Mouse (Mus musculus) kidney, embryonic 14.5 days (tissue): Measurements from ENCODE around the gene Arhgef38. TPM values are rescaled to one million over a fixed set of nuclear protein-coding genes. Genes with fewer than 3 reads are reported as not detected.

Source experiments
- ATAC-seq: fragments of 200-750 bp; cut with Nextera tagmentation; 2 replicates; pipeline ENCODE4 v1.8.0; 2017; ENCODE audit warnings: moderate number of reproducible peaks, mild to moderate bottlenecking, moderate TSS enrichment, moderate library complexity; ENCODE audit not compliant: low FRiP score, low TSS enrichment
- H3K27ac ChIP-seq: fragments of 300-500 bp; sonication (generic); 2 replicates; pipeline ENCODE4 v1.5.1; 2014; ENCODE audit warnings: low read depth, mild to moderate bottlenecking, low read length, moderate library complexity, mixed read lengths
- H3K27me3 ChIP-seq: fragments of 300-500 bp; sonication (generic); 2 replicates; pipeline ENCODE4 v1.6.1; 2014; ENCODE audit warnings: mild to moderate bottlenecking, low read length; ENCODE audit not compliant: control insufficient read depth, insufficient read depth
- H3K36me3 ChIP-seq: fragments of 300-500 bp; sonication (generic); 2 replicates; pipeline ENCODE4 v1.6.1; 2014; ENCODE audit warnings: low read length, mixed read lengths; ENCODE audit not compliant: control insufficient read depth, insufficient read depth
- H3K4me1 ChIP-seq: fragments of 300-500 bp; sonication (generic); 2 replicates; pipeline ENCODE4 v1.6.1; 2014; ENCODE audit warnings: low read length, mixed read lengths; ENCODE audit not compliant: control insufficient read depth, insufficient read depth
- H3K4me2 ChIP-seq: fragments of 300-500 bp; sonication (generic); replicated peaks from 2 replicates; pipeline ENCODE4 v1.6.1; 2014; ENCODE audit warnings: low read depth, mild to moderate bottlenecking, low read length
- H3K4me3 ChIP-seq: fragments of 300-500 bp; sonication (generic); 2 replicates; pipeline ENCODE4 v1.5.1; 2014; ENCODE audit warnings: mild to moderate bottlenecking, low read length
- H3K9ac ChIP-seq: fragments of 300-500 bp; sonication (generic); 2 replicates; pipeline ENCODE4 v1.6.1; 2014; ENCODE audit warnings: low read depth, mild to moderate bottlenecking, low read length, moderate library complexity
- H3K9me3 ChIP-seq: fragments of 300-500 bp; sonication (generic); 2 replicates; pipeline ENCODE4 v1.6.1; 2016; ENCODE audit warnings: low read length; ENCODE audit not compliant: control insufficient read depth
- WGBS: fragments of 180-500 bp; shearing (Covaris S2); extraction: QIAGEN DNeasy Blood & Tissue Kit; methylation state at CpG from one replicate; pipeline ENCODE4 v1.1.7; 2014; 5-methylcytosine and 5-hydroxymethylcytosine counted together
- polyA plus RNA-seq: library from polyadenylated mRNA; unstranded; fragments of >200 nt; fragmentation: Nextera tagmentation; extraction: Ambion mirVana; gene quantifications from 2 replicates; pipeline ENCODE4 v1.2.1, GENCODE M21; 2014

The Arhgef38 gene
- polyA plus RNA-seq, 1 experiment from 2014 or later: 7.1 TPM

GRCm38 (mm10) chr3:133111741-133112140 is 123.0 kb downstream of the Arhgef38 start:
- Histone ChIP-seq H3K4me2 (no peak overlapping the region), H3K27ac (no peak overlapping the region), H3K36me3 (peaks cover 30% of the 10 kb centered on the region), H3K27me3 (no peaks in the 10 kb centered on the region), H3K4me3 (no peak overlapping the region), H3K4me1 (no peaks in the 10 kb centered on the region), H3K9ac (no peak overlapping the region), H3K9me3 (no peaks in the 10 kb centered on the region)
- no peak for ATAC-seq
- 38% methylated on average over 2 of the region's 2 CpGs for WGBS

- no peak overlapping the region for H3K27ac ChIP-seq
- no peaks in the 10 kb centered on the region for H3K4me1 ChIP-seq
- no peaks in the 10 kb centered on the region for H3K9me3 ChIP-seq
- no peaks in the 10 kb centered on the region for H3K27me3 ChIP-seq
- H3K9ac ChIP-seq: no peak overlapping the region
- 96% methylated on average over 4 of the region's 4 CpGs for WGBS
- H3K4me3 ChIP-seq: no peak overlapping the region
- H3K36me3 ChIP-seq: peaks cover 45% of the 10 kb centered on the region
- H3K4me2 ChIP-seq: no peak overlapping the region
- ATAC-seq: no peak
Measured at GRCm38 (mm10) chr3:133109844-133110243, 124.9 kb downstream of the Arhgef38 start.

GRCm38 (mm10) chr3:133108731-133109130 is 126.0 kb downstream of the Arhgef38 start:
- Histone ChIP-seq H3K4me2 (no peak overlapping the region), H3K27ac (no peak overlapping the region), H3K36me3 (peaks cover 52% of the 10 kb centered on the region), H3K4me1 (no peaks in the 10 kb centered on the region), H3K9me3 (no peaks in the 10 kb centered on the region), H3K4me3 (no peak overlapping the region), H3K27me3 (no peaks in the 10 kb centered on the region), H3K9ac (no peak overlapping the region)
- WGBS: 93% methylated on average over 4 of the region's 4 CpGs
- ATAC-seq: no peak

DNA sequence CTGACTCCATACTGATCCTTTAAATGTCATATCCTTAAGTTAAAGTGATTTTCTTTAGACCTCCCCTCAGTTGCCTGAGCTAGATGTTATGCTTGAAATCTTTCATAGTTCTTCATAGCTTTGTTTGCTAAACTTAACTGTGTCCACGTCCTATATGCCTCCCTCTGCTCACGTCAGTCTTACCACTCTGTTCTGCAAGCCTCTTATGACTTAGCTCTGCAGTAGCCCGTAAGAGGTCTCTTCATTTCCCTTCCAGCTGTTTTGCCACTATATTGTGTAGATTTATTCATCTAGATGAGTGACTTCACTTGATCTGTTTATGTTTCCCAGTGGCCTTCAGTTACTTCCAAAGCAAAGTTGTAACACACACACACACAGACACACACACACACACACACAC is 130.3 kb downstream of the Arhgef38 start:
- no peaks in the 10 kb centered on the region for H3K27me3 ChIP-seq
- WGBS: 92% methylated on average over 3 of the region's 3 CpGs
- H3K36me3 ChIP-seq: peaks cover 71% of the 10 kb centered on the region
- H3K4me2 ChIP-seq: no peak overlapping the region
- H3K4me1 ChIP-seq: no peaks in the 10 kb centered on the region
- ATAC-seq: no peak
- no peak overlapping the region for H3K4me3 ChIP-seq
- H3K9ac ChIP-seq: no peak overlapping the region
- H3K27ac ChIP-seq: no peak overlapping the region
- H3K9me3 ChIP-seq: no peaks in the 10 kb centered on the region

GRCm38 (mm10) chr3:133103768-133104167 is 131.0 kb downstream of the Arhgef38 start:
- no peak for ATAC-seq
- no peaks in the 10 kb centered on the region for H3K4me1 ChIP-seq
- H3K4me3 ChIP-seq: no peak overlapping the region
- H3K36me3 ChIP-seq: peaks cover 70% of the 10 kb centered on the region
- no peak overlapping the region for H3K9ac ChIP-seq
- H3K9me3 ChIP-seq: no peaks in the 10 kb centered on the region
- 94% methylated on average over 3 of the region's 3 CpGs for WGBS
- H3K27me3 ChIP-seq: no peaks in the 10 kb centered on the region
- H3K27ac ChIP-seq: no peak overlapping the region
- H3K4me2 ChIP-seq: no peak overlapping the region

DNA sequence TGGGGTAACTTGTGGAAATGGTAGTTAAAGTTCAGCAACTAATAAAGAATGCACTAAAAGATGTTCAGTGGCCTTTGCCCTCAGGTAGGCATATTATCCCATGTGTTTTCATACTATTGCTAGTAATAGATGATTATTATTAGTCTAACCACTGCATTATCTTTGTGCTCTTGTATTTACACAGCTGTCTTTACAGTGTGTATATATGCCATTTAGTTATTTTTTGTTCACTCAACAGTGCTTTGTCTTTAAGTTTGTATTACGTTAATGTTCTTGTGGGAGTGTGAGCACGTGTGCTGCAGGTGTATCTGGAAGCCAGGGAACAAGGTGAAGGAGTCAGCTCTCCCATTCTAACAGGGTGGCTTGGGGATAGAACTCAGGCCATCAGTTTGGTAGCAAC is 135.8 kb downstream of the Arhgef38 start:
- no peaks in the 10 kb centered on the region for H3K4me1 ChIP-seq
- 83% methylated on average over 2 of the region's 2 CpGs for WGBS
- H3K27me3 ChIP-seq: no peaks in the 10 kb centered on the region
- no peak overlapping the region for H3K9ac ChIP-seq
- H3K36me3 ChIP-seq: peaks cover 49% of the 10 kb centered on the region
- no peak overlapping the region for H3K27ac ChIP-seq
- H3K4me3 ChIP-seq: no peak overlapping the region
- H3K4me2 ChIP-seq: no peak overlapping the region
- no peak for ATAC-seq
- H3K9me3 ChIP-seq: no peaks in the 10 kb centered on the region

GRCm38 (mm10) chr3:133098336-133098735 is 136.4 kb downstream of the Arhgef38 start:
- Histone ChIP-seq H3K4me1 (0 out of 2 replicates have a peak, but pooled peaks cover 1% of the 10 kb centered on the region), H3K9me3 (no peaks in the 10 kb centered on the region), H3K4me2 (no peak overlapping the region), H3K9ac (no peak overlapping the region), H3K27me3 (no peaks in the 10 kb centered on the region), H3K36me3 (peaks cover 44% of the 10 kb centered on the region), H3K4me3 (no peak overlapping the region), H3K27ac (no peak overlapping the region)
- no peak for ATAC-seq
- WGBS: 93% methylated on average over 4 of the region's 4 CpGs

DNA sequence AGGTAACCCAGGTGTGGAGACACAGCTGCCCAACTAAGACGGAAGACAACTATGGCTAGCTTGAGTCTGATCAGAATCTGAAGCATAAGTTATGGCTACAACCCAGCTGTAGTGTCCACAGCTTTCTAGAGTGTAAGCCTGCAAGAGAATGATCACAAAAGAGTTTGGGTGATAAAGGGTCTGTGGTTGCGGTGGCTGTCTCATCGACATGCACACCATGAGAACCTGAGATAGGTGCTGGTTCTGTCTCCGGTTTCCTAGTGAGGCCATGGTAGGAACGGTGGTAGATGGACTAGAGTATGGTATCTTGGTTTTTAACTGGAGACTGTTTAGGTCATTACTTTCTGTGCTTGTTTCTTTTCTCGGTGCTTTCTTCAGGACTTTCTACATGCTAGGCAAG is 136.8 kb downstream of the Arhgef38 start:
- Histone ChIP-seq H3K4me2 (no peak overlapping the region), H3K27ac (no peak overlapping the region), H3K27me3 (no peaks in the 10 kb centered on the region), H3K9me3 (no peaks in the 10 kb centered on the region), H3K36me3 (peaks cover 43% of the 10 kb centered on the region), H3K4me3 (no peak overlapping the region), H3K9ac (no peak overlapping the region), H3K4me1 (peaks cover 5% of the 10 kb centered on the region; the same call in 1 of the 2 replicates)
- WGBS: 97% methylated on average over 6 of the region's 6 CpGs
- no peak for ATAC-seq

GRCm38 (mm10) chr3:133094305-133094704 is 140.4 kb downstream of the Arhgef38 start:
- no peaks in the 10 kb centered on the region for H3K27me3 ChIP-seq
- H3K9ac ChIP-seq: no peak overlapping the region
- 19% methylated on average over 1 of the region's 1 CpGs for WGBS
- H3K4me1 ChIP-seq: peaks cover 14% of the 10 kb centered on the region; the same call in 1 of the 2 replicates
- H3K36me3 ChIP-seq: peaks cover 20% of the 10 kb centered on the region
- no peak overlapping the region for H3K4me3 ChIP-seq
- no peak for ATAC-seq
- no peaks in the 10 kb centered on the region for H3K9me3 ChIP-seq
- H3K27ac ChIP-seq: no peak overlapping the region
- no peak overlapping the region for H3K4me2 ChIP-seq
